Mouse (Mus musculus) kidney, adult 18-20 months (tissue): Measurements from ENCODE around the gene Kcnrg.
A peak's percentile ranks its signal among the peaks of the same experiment; 100 is the strongest.

ENCODE experiments used
- DNase-seq: peaks from one replicate; pipeline ENCODE4 v3.0.0; 2021

The Kcnrg gene

DNA sequence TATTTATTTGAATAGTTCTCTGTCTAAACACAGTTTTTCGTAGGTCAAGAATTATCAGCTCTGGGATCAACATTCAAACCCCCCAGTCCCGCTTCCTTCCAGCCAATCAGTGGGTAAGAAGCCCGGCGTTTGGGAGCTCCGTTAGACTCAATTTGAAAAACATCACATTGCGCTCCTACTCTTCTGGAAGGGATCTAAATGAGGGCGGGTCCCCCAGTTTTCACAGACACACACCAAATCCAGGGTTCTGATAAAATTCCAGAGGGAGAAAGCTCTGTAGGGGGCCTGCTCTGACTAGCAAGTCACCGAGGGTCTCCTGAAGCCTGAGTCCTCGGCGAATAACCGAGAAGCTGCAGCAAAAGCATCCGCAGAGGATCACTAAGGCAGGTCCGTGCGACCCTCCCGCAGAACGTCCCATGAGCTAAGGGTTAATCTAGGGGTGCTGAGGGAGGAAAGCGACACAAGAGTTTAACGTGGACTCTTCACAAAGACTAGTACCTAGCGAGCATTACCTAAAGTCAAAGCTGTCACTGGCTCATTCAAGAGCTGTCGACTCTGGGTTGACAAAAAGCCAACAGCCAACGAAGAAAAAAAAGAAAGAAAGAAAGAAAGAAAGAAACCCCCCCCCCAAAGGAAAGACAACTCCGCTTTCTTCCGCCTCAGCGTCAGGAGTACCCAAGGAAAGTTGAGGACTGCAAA is 40.1 kb downstream of the Kcnrg start:
- DNase-seq, result peak; percentile 62

DNA sequence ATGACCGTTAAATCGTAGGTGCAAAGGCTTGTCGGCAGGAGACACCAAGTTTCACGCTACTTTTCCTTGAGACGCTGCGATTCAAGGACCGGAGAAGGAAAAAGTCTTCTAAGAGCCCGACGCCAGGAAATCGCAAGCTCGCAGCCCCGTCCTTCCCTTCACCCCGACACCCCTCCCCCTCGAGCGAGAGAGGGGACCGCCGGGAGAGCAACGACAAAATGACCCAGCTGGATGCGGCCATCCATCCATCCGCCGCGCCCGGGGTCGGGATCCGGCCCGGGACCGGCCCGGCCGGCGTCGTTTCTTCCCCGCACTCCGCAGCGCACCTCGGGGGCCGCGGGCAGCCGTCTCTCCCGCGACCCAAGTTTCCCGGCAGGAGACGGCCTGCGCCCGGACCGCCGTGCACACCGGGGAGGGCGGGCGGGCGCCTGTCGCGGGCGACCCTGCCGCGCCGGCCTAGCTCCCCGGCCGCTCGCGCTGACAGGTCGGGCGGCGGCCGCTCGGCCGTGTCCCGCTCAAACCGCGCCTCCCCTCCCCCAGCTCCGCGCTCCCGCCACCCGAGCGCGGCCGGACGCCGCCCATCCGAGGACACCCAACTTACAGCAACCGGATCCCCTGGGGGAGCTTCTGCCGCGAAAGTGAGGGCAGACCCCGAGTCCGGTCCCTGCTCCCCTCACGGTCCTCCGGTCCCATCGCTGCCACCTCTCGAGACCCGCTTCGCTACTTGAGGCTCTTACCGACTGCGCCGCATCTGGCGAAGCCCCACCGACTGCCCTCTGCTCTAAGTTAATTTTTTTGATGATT is 40.8 kb downstream of the Kcnrg start:
- DNase-seq, result peak; percentile 61

GRCm38 (mm10) chr14:61648685-61649504 is 41.6 kb downstream of the Kcnrg start:
- peak; percentile 96 for DNase-seq

- DNase-seq, result peak; percentile 35
Observed at GRCm38 (mm10) chr14:61650291-61650960, 43.2 kb downstream of the Kcnrg start.

DNA sequence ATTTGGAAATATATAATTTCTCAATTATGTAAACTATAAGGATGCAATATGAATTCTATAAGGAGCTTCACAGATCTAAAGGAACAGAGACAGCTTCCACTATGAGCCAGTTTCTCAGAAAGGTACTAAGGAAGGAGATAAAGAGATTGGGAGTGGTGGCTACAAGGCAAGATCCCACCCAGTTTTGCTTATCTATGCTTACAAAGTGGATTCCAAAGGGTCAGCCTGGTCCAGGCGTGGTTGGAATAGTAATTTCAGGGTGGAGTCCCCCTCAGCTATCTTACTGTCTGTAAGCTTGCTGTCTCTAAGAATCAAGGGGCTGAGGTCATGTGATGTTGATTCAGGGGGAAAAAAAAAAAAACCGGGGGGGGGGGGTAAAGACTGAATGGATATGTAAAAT is 49.2 kb downstream of the Kcnrg start:
- no peak for DNase-seq

DNA sequence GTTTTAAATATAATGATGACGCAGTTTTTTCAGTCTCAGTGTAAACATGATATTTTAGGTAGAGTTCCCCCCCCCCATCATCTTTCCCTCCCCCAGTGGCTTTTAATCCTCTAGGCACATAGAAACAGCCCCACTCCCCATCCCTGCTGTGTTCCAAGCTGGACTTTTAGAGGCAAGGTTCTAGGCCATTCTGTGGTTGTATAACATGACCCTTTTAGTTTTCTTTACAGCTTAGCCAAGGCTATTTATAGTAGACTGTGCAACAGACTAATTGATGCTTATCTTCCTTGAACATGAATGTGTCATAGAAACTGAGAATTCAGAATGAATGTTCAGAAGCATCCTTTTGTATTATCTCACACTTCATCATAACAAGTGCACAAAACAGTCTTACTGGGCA is 54.2 kb downstream of the Kcnrg start:
- DNase-seq, result no peak

DNA sequence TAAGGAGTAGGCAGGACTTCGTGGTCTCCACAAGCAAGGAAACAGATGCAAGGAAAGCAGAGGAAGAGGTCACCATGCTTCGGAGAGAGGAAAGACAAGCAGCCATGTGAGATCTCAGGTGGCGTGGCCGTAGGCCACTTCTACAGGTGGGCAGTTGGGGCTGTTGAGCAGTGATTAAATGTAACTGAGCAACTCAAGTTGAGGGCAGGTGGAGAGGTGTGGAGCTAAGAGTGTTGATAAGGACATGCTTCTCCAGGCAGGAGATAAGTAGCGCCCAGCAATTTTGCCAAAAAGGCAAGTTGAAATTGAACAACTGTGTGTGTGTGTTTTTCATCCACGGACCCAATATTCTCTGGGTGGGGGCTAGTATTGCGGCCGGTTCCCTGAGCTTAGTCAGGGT is 55.0 kb downstream of the Kcnrg start:
- DNase-seq, result no peak
